Mouse (Mus musculus) CD4-positive, CD25-positive, alpha-beta regulatory T cell (primary cell): Measurements from ENCODE around the gene Olfr1504. TPM values are rescaled to one million over a fixed set of nuclear protein-coding genes. Genes with fewer than 3 reads are reported as not detected.

Experiments used
- polyA plus RNA-seq: library from polyadenylated mRNA; unstranded; fragments of 100-300 nt; shearing (Covaris generic); gene quantifications from one replicate; pipeline ENCODE4 v1.2.1, GENCODE M21; 2017

Olfr1504 gene
- not detected for polyA plus RNA-seq

GRCm38 (mm10) chr19:13897828-13898227, at the start of gene Olfr1504:
Gene Olfr1504 (minus strand): TSS chr19:13897928.

GRCm38 (mm10) chr19:13913230-13913629, 15.5 kb upstream of the Olfr1504 start, which contains the start of gene Olfr1505:
Gene Olfr1505 (plus strand): TSS chr19:13913530.

GRCm38 (mm10) chr19:13861495-13861894, 36.2 kb downstream of the Olfr1504 start, which contains the start of gene Olfr1502:
Gene Olfr1502 (plus strand): TSS chr19:13861795.

GRCm38 (mm10) chr19:13850592-13850991, 47.1 kb downstream of the Olfr1504 start, which contains the start of gene Olfr1501:
Gene Olfr1501 (minus strand): TSS chr19:13850692.

Other genes starting within 250 kb of the Olfr1504 start
- gene Olfr1490, start 246.8 kb downstream of the Olfr1504 start, polyA plus RNA-seq: not detected
- gene Olfr1491, start 200.7 kb downstream of the Olfr1504 start, polyA plus RNA-seq: not detected
- 0.10 TPM for gene Olfr1493-ps1, start 174.7 kb downstream of the Olfr1504 start, polyA plus RNA-seq
- gene Olfr1494, start 158.2 kb downstream of the Olfr1504 start, polyA plus RNA-seq: not detected
- gene Olfr1495, start 133.3 kb downstream of the Olfr1504 start, polyA plus RNA-seq: not detected
- gene Olfr1496, start 120.0 kb downstream of the Olfr1504 start, polyA plus RNA-seq: not detected
- not detected for gene Olfr1497, start 99.7 kb downstream of the Olfr1504 start, polyA plus RNA-seq
- gene Olfr1499, start 78.5 kb downstream of the Olfr1504 start, polyA plus RNA-seq: not detected
- 0.41 TPM for gene Olfr1500, start 67.4 kb downstream of the Olfr1504 start, polyA plus RNA-seq
- gene Olfr1501, start 47.2 kb downstream of the Olfr1504 start, polyA plus RNA-seq: not detected
- not detected for gene Olfr1502, start 36.1 kb downstream of the Olfr1504 start, polyA plus RNA-seq
- not detected for gene Olfr1505, start 15.6 kb upstream of the Olfr1504 start, polyA plus RNA-seq